Mouse (Mus musculus): Measurements from ENCODE around the gene Usp18. TPM values are rescaled to one million over a fixed set of nuclear protein-coding genes. Genes with fewer than 3 reads are reported as not detected.

Usp18 gene
- polyA plus RNA-seq, 1 experiment from 2014 or later: 7.3 TPM

DNA sequence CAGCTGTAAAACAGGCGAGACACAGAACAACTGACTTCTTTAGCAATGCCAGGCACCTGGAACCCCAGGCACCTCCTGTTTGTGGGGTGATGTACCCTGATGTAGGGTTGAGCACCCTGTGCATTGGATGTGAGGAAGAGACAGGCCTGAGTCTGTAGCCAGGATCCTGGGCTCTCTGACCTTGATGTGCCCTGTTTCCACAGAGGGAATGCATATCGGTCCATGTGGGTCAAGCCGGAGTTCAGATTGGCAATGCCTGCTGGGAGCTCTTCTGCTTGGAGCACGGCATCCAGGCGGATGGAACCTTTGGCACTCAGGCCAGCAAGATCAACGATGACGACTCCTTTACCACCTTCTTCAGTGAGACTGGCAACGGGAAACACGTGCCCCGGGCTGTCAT lies 25.5 kb upstream of the Usp18 start:
- Histone ChIP-seq H3K27me3 (ENCODE audit: control insufficient read depth, insufficient read depth, low read depth, low read length) (no peaks in the 10 kb centered on the region), H3K9me3 (ENCODE audit: control insufficient read depth, low read length) (no peaks in the 10 kb centered on the region), H3K4me2 (ENCODE audit: low read depth, low read length) (no peak overlapping the region), H3K4me3 (ENCODE audit: low read length) (no peak overlapping the region), H3K36me3 (ENCODE audit: control insufficient read depth, insufficient read depth, low read length) (no peaks in the 10 kb centered on the region), H3K4me1 (replicated peaks; ENCODE audit: control insufficient read depth, insufficient read depth, low read length) (peaks cover 2% of the 10 kb centered on the region; the same call in 1 of the 2 replicates), H3K9ac (ENCODE audit: low read length) (no peak overlapping the region), H3K27ac (ENCODE audit: low read length) (no peak overlapping the region)
- no peak for ATAC-seq (ENCODE audit: low read depth)
- 87% methylated on average over 10 of the region's 10 CpGs for WGBS

- no peaks in the 10 kb centered on the region for H3K4me1 ChIP-seq (replicated peaks; ENCODE audit: control insufficient read depth, insufficient read depth, low read length)
- H3K4me3 ChIP-seq (ENCODE audit: low read length): no peak overlapping the region
- no peak for ATAC-seq (ENCODE audit: low read depth)
- H3K9me3 ChIP-seq (ENCODE audit: control insufficient read depth, low read length): no peaks in the 10 kb centered on the region
- no peaks in the 10 kb centered on the region for H3K36me3 ChIP-seq (ENCODE audit: control insufficient read depth, insufficient read depth, low read length)
- H3K9ac ChIP-seq (ENCODE audit: low read length): no peak overlapping the region
- no peak overlapping the region for H3K4me2 ChIP-seq (ENCODE audit: low read depth, low read length)
- WGBS: 63% methylated on average over 8 of the region's 8 CpGs
- no peaks in the 10 kb centered on the region for H3K27me3 ChIP-seq (ENCODE audit: control insufficient read depth, insufficient read depth, low read depth, low read length)
- no peak overlapping the region for H3K27ac ChIP-seq (ENCODE audit: low read length)
Measured at GRCm38 (mm10) chr6:121221876-121222597, 23.7 kb upstream of the Usp18 start.

GRCm38 (mm10) chr6:121223001-121223400 lies 22.7 kb upstream of the Usp18 start:
- Histone ChIP-seq H3K27me3 (ENCODE audit: control insufficient read depth, insufficient read depth, low read depth, low read length) (no peaks in the 10 kb centered on the region), H3K36me3 (ENCODE audit: control insufficient read depth, insufficient read depth, low read length) (no peaks in the 10 kb centered on the region), H3K4me3 (ENCODE audit: low read length) (no peak overlapping the region), H3K4me2 (ENCODE audit: low read depth, low read length) (no peak overlapping the region), H3K9me3 (ENCODE audit: control insufficient read depth, low read length) (no peaks in the 10 kb centered on the region), H3K27ac (ENCODE audit: low read length) (no peak overlapping the region), H3K4me1 (replicated peaks; ENCODE audit: control insufficient read depth, insufficient read depth, low read length) (no peaks in the 10 kb centered on the region), H3K9ac (ENCODE audit: low read length) (no peak overlapping the region)
- WGBS: 95% methylated on average over 14 of the region's 14 CpGs
- ATAC-seq (ENCODE audit: low read depth): no peak

DNA sequence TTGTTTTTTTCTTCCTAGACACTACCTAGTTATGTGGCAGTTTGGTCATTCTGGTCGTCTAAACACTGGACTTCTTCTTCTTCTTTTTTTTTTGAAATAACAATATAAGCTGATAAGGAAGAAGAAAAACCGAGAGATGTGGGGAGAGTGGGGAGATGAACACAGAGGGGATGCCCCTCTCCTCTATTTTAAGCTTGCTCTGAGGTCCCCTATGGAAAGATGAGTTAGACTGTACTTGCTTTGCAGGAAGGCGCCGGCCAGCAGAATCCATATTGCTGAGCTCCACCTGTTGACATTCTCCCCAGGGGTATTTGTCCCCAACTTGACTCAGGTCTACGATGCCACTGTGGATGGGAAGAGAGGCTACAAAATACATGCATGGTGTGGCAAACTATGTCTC lies 21.6 kb upstream of the Usp18 start:
- no peaks in the 10 kb centered on the region for H3K4me1 ChIP-seq (replicated peaks; ENCODE audit: control insufficient read depth, insufficient read depth, low read length)
- no peak overlapping the region for H3K4me2 ChIP-seq (ENCODE audit: low read depth, low read length)
- no peak for ATAC-seq (ENCODE audit: low read depth)
- H3K9ac ChIP-seq (ENCODE audit: low read length): no peak overlapping the region
- H3K36me3 ChIP-seq (ENCODE audit: control insufficient read depth, insufficient read depth, low read length): no peaks in the 10 kb centered on the region
- no peaks in the 10 kb centered on the region for H3K27me3 ChIP-seq (ENCODE audit: control insufficient read depth, insufficient read depth, low read depth, low read length)
- no peak overlapping the region for H3K4me3 ChIP-seq (ENCODE audit: low read length)
- no peaks in the 10 kb centered on the region for H3K9me3 ChIP-seq (ENCODE audit: control insufficient read depth, low read length)
- H3K27ac ChIP-seq (ENCODE audit: low read length): no peak overlapping the region
- WGBS: 65% methylated on average over 5 of the region's 5 CpGs

GRCm38 (mm10) chr6:121224993-121225392 lies 20.7 kb upstream of the Usp18 start:
- no peak overlapping the region for H3K27ac ChIP-seq (ENCODE audit: low read length)
- H3K4me2 ChIP-seq (ENCODE audit: low read depth, low read length): no peak overlapping the region
- 23% methylated on average over 6 of the region's 6 CpGs for WGBS
- H3K4me1 ChIP-seq (replicated peaks; ENCODE audit: control insufficient read depth, insufficient read depth, low read length): no peaks in the 10 kb centered on the region
- H3K9ac ChIP-seq (ENCODE audit: low read length): no peak overlapping the region
- no peak overlapping the region for H3K4me3 ChIP-seq (ENCODE audit: low read length)
- no peaks in the 10 kb centered on the region for H3K36me3 ChIP-seq (ENCODE audit: control insufficient read depth, insufficient read depth, low read length)
- no peaks in the 10 kb centered on the region for H3K27me3 ChIP-seq (ENCODE audit: control insufficient read depth, insufficient read depth, low read depth, low read length)
- ATAC-seq (ENCODE audit: low read depth): no peak
- no peaks in the 10 kb centered on the region for H3K9me3 ChIP-seq (ENCODE audit: control insufficient read depth, low read length)

DNA sequence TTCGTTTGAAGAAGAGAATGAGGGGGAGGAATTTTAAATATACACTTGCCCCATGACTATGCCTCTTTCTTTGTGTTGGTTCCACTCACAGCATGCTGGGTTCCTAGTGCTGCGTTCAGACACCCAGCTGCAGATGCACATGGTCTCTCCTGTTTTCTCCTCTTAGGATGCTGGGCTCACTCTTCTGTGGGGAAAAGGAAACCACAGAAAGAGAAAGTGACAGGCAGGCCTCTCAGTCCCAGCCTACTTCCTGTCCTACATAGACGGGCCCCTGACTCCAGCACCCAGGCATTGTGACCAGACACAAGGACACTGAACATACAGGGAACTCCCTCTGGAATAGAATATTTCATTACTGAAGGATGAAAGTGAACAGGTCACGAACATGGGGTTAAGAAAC lies 19.7 kb upstream of the Usp18 start:
- 51% methylated on average over 4 of the region's 4 CpGs for WGBS
- Histone ChIP-seq H3K4me2 (ENCODE audit: low read depth, low read length) (no peak overlapping the region), H3K27me3 (ENCODE audit: control insufficient read depth, insufficient read depth, low read depth, low read length) (no peaks in the 10 kb centered on the region), H3K4me1 (replicated peaks; ENCODE audit: control insufficient read depth, insufficient read depth, low read length) (no peaks in the 10 kb centered on the region), H3K4me3 (ENCODE audit: low read length) (no peak overlapping the region), H3K27ac (ENCODE audit: low read length) (no peak overlapping the region), H3K9ac (ENCODE audit: low read length) (no peak overlapping the region), H3K36me3 (ENCODE audit: control insufficient read depth, insufficient read depth, low read length) (no peaks in the 10 kb centered on the region), H3K9me3 (ENCODE audit: control insufficient read depth, low read length) (no peaks in the 10 kb centered on the region)
- ATAC-seq (ENCODE audit: low read depth): no peak

DNA sequence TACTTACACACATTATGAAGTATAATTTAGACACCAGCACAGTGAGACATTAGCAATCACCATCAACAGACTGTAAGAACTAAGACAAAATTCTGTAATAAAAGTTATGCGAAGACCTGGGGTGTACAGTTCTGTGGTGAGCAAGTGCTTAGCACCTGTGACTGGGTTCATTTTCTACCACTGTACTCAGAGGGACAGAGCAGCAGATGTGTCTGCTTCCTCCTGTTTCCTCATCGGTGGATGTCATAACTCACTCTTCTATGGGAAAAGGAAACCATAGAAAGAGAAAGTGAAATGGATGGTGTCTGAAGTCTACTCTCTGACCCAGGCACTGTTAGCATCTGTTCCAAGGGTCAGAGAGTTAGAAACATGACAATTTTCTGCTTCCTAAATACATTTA lies 19.0 kb upstream of the Usp18 start:
- Histone ChIP-seq H3K27ac (ENCODE audit: low read length) (no peak overlapping the region), H3K9me3 (ENCODE audit: control insufficient read depth, low read length) (no peaks in the 10 kb centered on the region), H3K4me1 (replicated peaks; ENCODE audit: control insufficient read depth, insufficient read depth, low read length) (no peaks in the 10 kb centered on the region), H3K27me3 (ENCODE audit: control insufficient read depth, insufficient read depth, low read depth, low read length) (no peaks in the 10 kb centered on the region), H3K9ac (ENCODE audit: low read length) (no peak overlapping the region), H3K4me2 (ENCODE audit: low read depth, low read length) (no peak overlapping the region), H3K4me3 (ENCODE audit: low read length) (no peak overlapping the region), H3K36me3 (ENCODE audit: control insufficient read depth, insufficient read depth, low read length) (no peaks in the 10 kb centered on the region)
- 72% methylated on average over 2 of the region's 2 CpGs for whole genome bisulfite sequencing
- ATAC-seq (ENCODE audit: low read depth): no peak

- no peaks in the 10 kb centered on the region for H3K9me3 ChIP-seq (ENCODE audit: control insufficient read depth, low read length)
- 56% methylated on average over 8 of the region's 8 CpGs for WGBS
Measured at GRCm38 (mm10) chr6:121228421-121228820, 17.3 kb upstream of the Usp18 start.

DNA sequence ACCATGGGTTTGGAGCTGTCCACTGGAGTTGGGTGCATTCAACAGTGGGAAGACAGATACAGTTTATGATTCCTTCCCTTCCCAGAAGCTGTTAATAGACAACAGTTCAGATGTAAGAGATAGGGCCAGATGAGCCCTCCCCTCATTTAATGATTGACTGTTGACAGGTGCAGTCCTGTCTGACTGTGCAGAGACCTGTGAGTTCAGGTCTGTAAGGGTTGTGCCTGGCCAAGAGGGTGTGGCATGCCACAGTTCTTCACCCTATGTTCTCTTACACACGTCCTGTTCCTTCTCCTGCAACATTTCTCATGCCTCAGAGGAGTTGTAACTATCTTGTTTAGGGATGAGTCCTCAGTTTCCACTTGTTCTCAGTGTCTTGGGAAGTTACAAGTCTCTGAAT lies 13.1 kb upstream of the Usp18 start:
- no peaks in the 10 kb centered on the region for H3K27me3 ChIP-seq (ENCODE audit: control insufficient read depth, insufficient read depth, low read depth, low read length)
- H3K9ac ChIP-seq (ENCODE audit: low read length): no peak overlapping the region
- no peaks in the 10 kb centered on the region for H3K9me3 ChIP-seq (ENCODE audit: control insufficient read depth, low read length)
- whole genome bisulfite sequencing: 56% methylated on average over 1 of the region's 1 CpGs
- no peak overlapping the region for H3K27ac ChIP-seq (ENCODE audit: low read length)
- no peaks in the 10 kb centered on the region for H3K36me3 ChIP-seq (ENCODE audit: control insufficient read depth, insufficient read depth, low read length)
- H3K4me3 ChIP-seq (ENCODE audit: low read length): no peak overlapping the region
- H3K4me1 ChIP-seq (replicated peaks; ENCODE audit: control insufficient read depth, insufficient read depth, low read length): no peaks in the 10 kb centered on the region
- ATAC-seq (ENCODE audit: low read depth): no peak
- no peak overlapping the region for H3K4me2 ChIP-seq (ENCODE audit: low read depth, low read length)

More at GRCm38 (mm10) chr6:121228421-121228820, 17.3 kb upstream of the Usp18 start:
- Histone ChIP-seq H3K27me3 (ENCODE audit: control insufficient read depth, insufficient read depth, low read depth, low read length) (no peaks in the 10 kb centered on the region), H3K4me1 (replicated peaks; ENCODE audit: control insufficient read depth, insufficient read depth, low read length) (no peaks in the 10 kb centered on the region), H3K27ac (ENCODE audit: low read length) (no peak overlapping the region), H3K4me3 (ENCODE audit: low read length) (no peak overlapping the region), H3K36me3 (ENCODE audit: control insufficient read depth, insufficient read depth, low read length) (no peaks in the 10 kb centered on the region), H3K4me2 (ENCODE audit: low read depth, low read length) (no peak overlapping the region), H3K9ac (ENCODE audit: low read length) (no peak overlapping the region)
- no peak for ATAC-seq (ENCODE audit: low read depth)

All from lung, embryonic 16.5 days (tissue).